Mouse (Mus musculus) heart, adult 2 months (tissue): Measurements from ENCODE around the gene Jmjd7. TPM values are rescaled to one million over a fixed set of nuclear protein-coding genes. Genes with fewer than 3 reads are reported as not detected.

ENCODE experiments used
- DNase-seq, 2 experiments: peaks; one replicate each; pipeline ENCODE4 v3.0.0; 2021
- H3K27ac ChIP-seq: fragments of 200-600 bp; 2 replicates; pipeline ENCODE4 v1.8.1; 2022
- H3K27me3 ChIP-seq: fragments of 200-500 bp; 2 replicates; pipeline ENCODE4 v1.6.1; 2012; ENCODE audit warnings: mild to moderate bottlenecking, low read length, inconsistent platforms, mixed read lengths; ENCODE audit not compliant: control insufficient read depth, insufficient read depth
- H3K36me3 ChIP-seq: fragments of 200-500 bp; 2 replicates; pipeline ENCODE4 v1.6.1; 2012; ENCODE audit warnings: low read length, inconsistent platforms; ENCODE audit not compliant: control insufficient read depth, insufficient read depth
- H3K4me1 ChIP-seq: fragments of 200-500 bp; 2 replicates; pipeline ENCODE4 v1.6.1; 2011; ENCODE audit warnings: low read length; ENCODE audit not compliant: control insufficient read depth, insufficient read depth
- H3K4me3 ChIP-seq: fragments of 200-600 bp; 2 replicates; pipeline ENCODE4 v1.8.1; 2022
- H3K79me2 ChIP-seq: fragments of 200-500 bp; replicated peaks from 2 replicates; pipeline ENCODE4 v1.6.1; 2012; ENCODE audit warnings: mild to moderate bottlenecking, inconsistent platforms, low read length, moderate library complexity, mixed read lengths; ENCODE audit not compliant: control insufficient read depth, insufficient read depth
- H3K9ac ChIP-seq: fragments of 200-500 bp; 2 replicates; pipeline ENCODE4 v1.6.1; 2012; ENCODE audit warnings: low read depth, mild to moderate bottlenecking, control low read depth, inconsistent platforms, low read length, mixed read lengths
- CTCF ChIP-seq: fragments of 200-600 bp; IDR thresholded peaks from 2 replicates; pipeline ENCODE4 v1.8.1; 2022; ENCODE audit warnings: antibody characterized with exemption, mild to moderate bottlenecking, moderate library complexity
- EP300 ChIP-seq: fragments of 200-500 bp; IDR thresholded peaks from 2 replicates; pipeline ENCODE4 v1.6.1; 2011; ENCODE audit warnings: low read depth, low read length, control low read depth; ENCODE audit not compliant: insufficient read depth
- POLR2A ChIP-seq: fragments of 200-500 bp; IDR thresholded peaks from 2 replicates; pipeline ENCODE4 v1.6.1; 2011; ENCODE audit warnings: mild to moderate bottlenecking, low read depth, low read length, control low read depth; ENCODE audit not compliant: insufficient read depth
- WGBS: fragments of 180-500 bp; shearing (Covaris S2); methylation state at CpG from one replicate; pipeline ENCODE4 v1.1.7; 2018; 5-methylcytosine and 5-hydroxymethylcytosine counted together
- intact Hi-C: fragments of 180-260 bp; cut with DNase I; formaldehyde crosslinking; loops from one replicate; pipeline ENCODE4 v1.15.1; 2025
- polyA plus RNA-seq: library from polyadenylated mRNA; depleted of rRNA; stranded (reverse); fragments of >200 nt; gene quantifications from 2 replicates; pipeline ENCODE4 v1.2.3, GENCODE M21; 2012
- total RNA-seq, 2 experiments: library from RNA; stranded (reverse); gene quantifications; 2 replicates each; pipeline ENCODE4 v1.2.3; 2021

Jmjd7 gene
- total and polyA plus RNA-seq, 3 experiments, result 6.3 to 7.4 (median 6.4) TPM

GRCm38 (mm10) chr2:120046486-120047310 lies 19.4 kb downstream of the Jmjd7 start:
- no peak overlapping the region for H3K4me3 ChIP-seq
- intact Hi-C loops, result no loop called here
- 65% methylated on average over 14 of the region's 14 CpGs for WGBS
- no peak for DNase-seq
- H3K9ac ChIP-seq, result no peak overlapping the region
- H3K27me3 ChIP-seq, result no peaks in the 10 kb centered on the region
- H3K27ac ChIP-seq, result no peak overlapping the region
- no peaks in the 10 kb centered on the region for H3K36me3 ChIP-seq
- no peaks in the 10 kb centered on the region for H3K4me1 ChIP-seq
- no peaks in the 10 kb centered on the region for H3K79me2 ChIP-seq
- TF ChIP-seq CTCF, result no peak
- no peak for TF ChIP-seq POLR2A
- TF ChIP-seq EP300, result no peak

GRCm38 (mm10) chr2:120048173-120048572 lies 20.9 kb downstream of the Jmjd7 start:
- WGBS, result 85% methylated on average over 9 of the region's 9 CpGs
- Histone ChIP-seq H3K79me2 (no peaks in the 10 kb centered on the region), H3K36me3 (no peaks in the 10 kb centered on the region), H3K27me3 (no peaks in the 10 kb centered on the region), H3K4me1 (no peaks in the 10 kb centered on the region), H3K9ac (no peak overlapping the region), H3K4me3 (no peak overlapping the region), H3K27ac (no peak overlapping the region)
- TF ChIP-seq CTCF, result no peak
- no peak for TF ChIP-seq EP300
- TF ChIP-seq POLR2A, result no peak
- DNase-seq, result no peak
- intact Hi-C loops, result no loop called here

- Histone ChIP-seq H3K27me3 (no peaks in the 10 kb centered on the region), H3K79me2 (no peaks in the 10 kb centered on the region), H3K27ac (no peak overlapping the region), H3K4me1 (peaks cover 2% of the 10 kb centered on the region; the same call in 1 of the 2 replicates), H3K4me3 (no peak overlapping the region), H3K9ac (no peak overlapping the region), H3K36me3 (no peaks in the 10 kb centered on the region)
- intact Hi-C loops, result no loop called here
- peak; percentile 48 to 62 for DNase-seq
- WGBS, result 60% methylated on average over 10 of the region's 10 CpGs
- TF ChIP-seq POLR2A, result no peak
- no peak for TF ChIP-seq EP300
- TF ChIP-seq CTCF, result peak; percentile 75
These were observed 22.5 kb downstream of the Jmjd7 start for GRCm38 (mm10) chr2:120049632-120050274.

GRCm38 (mm10) chr2:120051405-120051804 lies 24.1 kb downstream of the Jmjd7 start:
- intact Hi-C loops, result no loop called here
- no peak overlapping the region for H3K9ac ChIP-seq
- H3K27ac ChIP-seq, result no peak overlapping the region
- no peak for TF ChIP-seq EP300
- no peak for TF ChIP-seq CTCF
- no peak for TF ChIP-seq POLR2A
- 53% methylated on average over 6 of the region's 6 CpGs for WGBS
- H3K4me3 ChIP-seq, result no peak overlapping the region
- no peaks in the 10 kb centered on the region for H3K27me3 ChIP-seq
- peaks cover 11% of the 10 kb centered on the region for H3K4me1 ChIP-seq
- H3K79me2 ChIP-seq, result no peaks in the 10 kb centered on the region
- DNase-seq, result no peak
- no peaks in the 10 kb centered on the region for H3K36me3 ChIP-seq

GRCm38 (mm10) chr2:120054771-120055552 lies 27.7 kb downstream of the Jmjd7 start:
- WGBS, result 54% methylated on average over 12 of the region's 12 CpGs

GRCm38 (mm10) chr2:120055923-120056322 lies 28.6 kb downstream of the Jmjd7 start:
- Histone ChIP-seq H3K4me3 (no peak overlapping the region), H3K79me2 (no peaks in the 10 kb centered on the region), H3K9ac (no peak overlapping the region; the same call in 1 of the 2 replicates), H3K36me3 (no peaks in the 10 kb centered on the region), H3K27me3 (no peaks in the 10 kb centered on the region), H3K27ac (no peak overlapping the region; the same call in 1 of the 2 replicates), H3K4me1 (peaks cover 13% of the 10 kb centered on the region)
- TF ChIP-seq CTCF (no peak), EP300 (no peak), POLR2A (no peak)
- intact Hi-C loops, result no loop called here
- no peak for DNase-seq
- WGBS, result 74% methylated on average over 10 of the region's 10 CpGs

More at GRCm38 (mm10) chr2:120054771-120055552, 27.7 kb downstream of the Jmjd7 start:
- H3K27ac ChIP-seq, result peak overlapping the region; percentile 70
- peak; percentile 87 for TF ChIP-seq EP300
- 0 out of 2 replicates have a peak, but pooled peaks have one; percentile 27 for TF ChIP-seq POLR2A
- TF ChIP-seq CTCF, result no peak
- intact Hi-C loops, result no loop called here
- H3K4me1 ChIP-seq, result peaks cover 11% of the 10 kb centered on the region
- H3K4me3 ChIP-seq, result no peak overlapping the region
- H3K9ac ChIP-seq, result peak overlapping the region; percentile 27; the same call in 1 of the 2 replicates
- no peaks in the 10 kb centered on the region for H3K27me3 ChIP-seq
- H3K36me3 ChIP-seq, result no peaks in the 10 kb centered on the region
- peak; percentile 44 to 67 for DNase-seq
- no peaks in the 10 kb centered on the region for H3K79me2 ChIP-seq
